25 mouse cellular contexts compared by ENCODE assay signal in genomic region chr3:103984556-103984955, GRCm38 (mm10).
"Had no signal": no experiment of that assay in that cellular context is flagged by ENCODE, and none has a peak within 500 bp of the region (broad histone marks: within the 10 kb centered on the region; RNA-seq: fewer than 3 reads in every experiment).

No protein-coding gene starts in this region.

- H3K9ac ChIP-seq: heart, embryonic 13.5 days; heart, embryonic 15.5 days; hindbrain, embryonic 13.5 days; hindbrain, embryonic 15.5 days; kidney, embryonic 15.5 days; limb, embryonic 12.5 days; liver, embryonic 14.5 days had no signal

- H3K27me3 ChIP-seq: heart, embryonic 13.5 days; heart, embryonic 15.5 days; hindbrain, embryonic 13.5 days; hindbrain, embryonic 15.5 days; kidney, embryonic 15.5 days; limb, embryonic 12.5 days had no signal

- H3K4me2 ChIP-seq: heart, embryonic 11.5 days; heart, embryonic 13.5 days; heart, embryonic 15.5 days; hindbrain, embryonic 13.5 days; hindbrain, embryonic 15.5 days; kidney, embryonic 15.5 days; limb, embryonic 12.5 days; liver, embryonic 11.5 days had no signal

- H3K4me3 ChIP-seq: heart, embryonic 13.5 days; heart, embryonic 15.5 days; hindbrain, embryonic 13.5 days; hindbrain, embryonic 15.5 days; kidney, embryonic 15.5 days; layer of hippocampus, adult 2 months; left cerebral cortex, adult 2 months; limb, embryonic 10.5 days; limb, embryonic 12.5 days had no signal

- H3K4me1 ChIP-seq: heart, embryonic 13.5 days; heart, embryonic 15.5 days; hindbrain, embryonic 13.5 days; hindbrain, embryonic 15.5 days; kidney, embryonic 15.5 days; limb, embryonic 10.5 days; limb, embryonic 12.5 days had no signal

- DNase-seq: gastrocnemius, postnatal 14 days; gastrocnemius, postnatal 36 days; heart, adult 18-20 months; heart, postnatal 14 days; heart, postnatal 36 days; kidney, adult 11 months; kidney, adult 2 months; kidney, adult 9 months; kidney, postnatal 14 days; kidney, postnatal 36 days had no signal

- H3K9me3 ChIP-seq: heart, embryonic 13.5 days; heart, embryonic 15.5 days; hindbrain, embryonic 13.5 days; hindbrain, embryonic 15.5 days; kidney, embryonic 15.5 days; limb, embryonic 10.5 days; limb, embryonic 12.5 days had no signal

- ATAC-seq: hindbrain, postnatal 0 days; intestine, embryonic 16.5 days had no signal

- H3K27ac ChIP-seq: heart, embryonic 13.5 days; heart, embryonic 15.5 days; hindbrain, embryonic 13.5 days; hindbrain, embryonic 15.5 days; hindbrain, postnatal 0 days; kidney, embryonic 15.5 days; kidney, postnatal 0 days; layer of hippocampus, adult 2 months; left cerebral cortex, adult 2 months; limb, embryonic 10.5 days; limb, embryonic 12.5 days; liver, embryonic 14.5 days had no signal
